Mouse (Mus musculus) left cerebral cortex, postnatal 36 days (tissue): Measurements from ENCODE around the gene Zfp282. TPM values are rescaled to one million over a fixed set of nuclear protein-coding genes. Genes with fewer than 3 reads are reported as not detected.
"Not testable (repeated sequence)": the region's sequence is repeated elsewhere in the genome, so short reads cannot be mapped to it uniquely, and the experiment has no call there.

Experiments used
- DNase-seq, 2 experiments: peaks; one replicate each; pipeline ENCODE4 v3.0.0; 2021 to 2022; ENCODE audit warnings: low spot score in 2 of 2, mixed read lengths in 1 of 2
- intact Hi-C: fragments of 180-260 bp; cut with DNase I; formaldehyde crosslinking; loops from one replicate; pipeline ENCODE4 v1.15.1; 2025
- total RNA-seq, 2 experiments: library from RNA; stranded (reverse); gene quantifications; 2 replicates each; pipeline ENCODE4 v1.2.3; 2021

The Zfp282 gene
- total RNA-seq: 10 to 100 TPM; 14.0 to 14.8 TPM

DNA sequence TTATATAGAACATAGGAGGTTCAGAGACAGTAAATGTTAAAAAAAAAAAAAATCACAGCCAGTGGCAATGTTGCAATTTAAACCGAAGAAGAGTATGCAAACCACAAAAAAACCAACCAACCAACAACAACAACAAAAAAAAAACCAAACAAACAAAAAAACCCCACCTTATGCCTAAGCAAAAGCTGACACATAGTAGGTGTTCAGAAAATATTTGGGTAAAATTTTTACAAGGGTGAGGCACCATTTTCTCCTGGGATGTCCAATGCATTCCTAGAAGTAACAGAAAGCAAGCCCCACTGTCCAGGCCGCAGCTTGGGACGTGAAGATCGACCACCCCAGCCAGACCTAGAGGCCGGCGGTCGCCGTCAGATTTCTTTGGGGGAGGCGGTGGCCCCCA lies at the start of gene Zfp282:
Zfp282 (plus strand) TSS at position 147 of the 400 bp plus-strand sequence.
- no peak for DNase-seq
- intact Hi-C loops: loop anchor here (5.0 kb wide), 2 partner anchors 40 to 45 kb away; partner anchors contain the start of genes Zfp212 and Zfp398

DNA sequence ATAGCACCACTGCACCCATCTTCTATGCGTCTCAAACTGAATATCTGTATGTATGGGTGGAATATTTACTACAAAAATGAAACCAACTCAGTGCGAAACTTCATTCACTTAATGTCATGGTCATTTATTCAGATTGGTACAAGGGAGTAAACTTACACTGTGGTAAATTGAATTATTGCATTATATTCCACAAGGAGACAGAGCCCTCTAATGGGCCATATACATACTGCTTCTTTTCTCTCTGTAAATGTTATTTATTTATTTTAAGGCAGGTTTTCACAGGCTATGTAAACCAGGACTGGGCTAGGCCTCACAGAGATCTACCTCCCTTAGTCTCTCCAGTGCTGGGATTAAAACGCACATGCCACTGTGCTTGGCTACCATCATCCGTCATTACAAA lies 49.5 kb upstream of the Zfp282 start:
- no peak for DNase-seq
- intact Hi-C loops: no loop called here

DNA sequence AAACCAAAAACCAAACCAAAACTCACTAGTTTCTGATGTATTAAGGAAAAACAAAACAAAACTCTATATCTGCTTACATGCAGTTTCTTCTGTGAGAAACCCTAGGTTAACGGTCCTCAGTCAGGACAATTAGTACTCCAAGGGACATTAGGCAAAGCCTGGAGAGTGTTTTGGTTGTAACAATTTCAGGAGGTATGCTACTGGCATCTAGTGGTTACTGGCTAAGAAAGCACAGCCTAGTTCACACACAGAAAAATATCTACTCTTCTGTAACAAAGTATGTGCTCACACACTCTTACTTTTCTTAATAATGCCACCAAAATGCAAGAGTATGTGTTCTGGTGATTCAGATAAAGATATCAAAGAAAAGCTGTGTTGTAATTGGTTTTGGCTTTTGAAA lies 48.1 kb upstream of the Zfp282 start:
- DNase-seq: no peak
- intact Hi-C loops: no loop called here

DNA sequence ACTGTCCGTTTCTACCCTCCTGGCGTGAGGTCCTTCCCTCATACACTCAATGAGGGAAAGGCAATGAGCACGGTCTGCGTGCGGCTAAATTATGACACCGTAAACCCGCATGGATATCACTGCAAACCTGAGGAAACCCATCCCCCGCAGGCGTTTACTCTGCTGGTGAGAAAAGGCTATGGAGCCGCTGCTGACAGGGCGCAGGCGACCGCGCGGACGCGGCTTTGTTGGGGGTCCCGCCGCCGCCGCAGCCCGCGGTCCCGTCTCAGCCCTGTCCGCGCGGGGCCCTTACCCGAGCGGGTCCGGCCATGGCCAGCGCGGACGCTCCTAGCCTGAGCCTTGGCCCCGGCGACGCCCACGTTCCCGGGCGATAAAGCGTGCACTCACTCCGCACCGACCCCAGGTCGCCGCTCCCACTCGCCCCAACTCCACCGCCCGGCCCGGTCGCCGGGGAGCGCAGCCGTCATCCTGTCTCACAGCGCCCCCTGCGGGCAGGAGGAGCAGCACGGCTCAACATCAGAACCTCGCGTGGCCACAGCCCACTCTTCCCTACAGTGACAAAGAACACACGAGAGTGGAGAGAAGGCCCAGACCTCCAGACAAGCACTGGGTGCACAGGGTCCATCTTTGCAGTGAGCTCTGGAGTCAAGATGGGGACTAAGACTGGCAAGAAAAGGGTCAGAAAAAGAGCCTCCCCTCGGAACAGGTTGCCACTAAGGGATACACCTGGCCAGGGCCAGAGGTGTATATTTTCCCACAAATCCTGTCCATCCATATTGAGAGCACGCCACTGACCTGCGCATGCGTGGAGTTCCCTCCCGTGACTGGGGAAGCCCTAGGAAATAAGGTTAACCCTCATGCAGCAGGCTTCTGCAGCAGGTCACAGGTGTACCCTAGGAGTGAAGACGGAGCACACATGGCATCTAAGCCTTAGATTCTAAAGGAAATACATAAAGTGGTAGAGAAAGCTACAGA lies 46.6 kb upstream of the Zfp282 start, which contains the start of gene Zfp786:
Zfp786 (minus strand) TSS at position 764 of the 975 bp plus-strand sequence.
- DNase-seq: peak; percentile 91 to 92
- intact Hi-C loops: no loop called here

DNA sequence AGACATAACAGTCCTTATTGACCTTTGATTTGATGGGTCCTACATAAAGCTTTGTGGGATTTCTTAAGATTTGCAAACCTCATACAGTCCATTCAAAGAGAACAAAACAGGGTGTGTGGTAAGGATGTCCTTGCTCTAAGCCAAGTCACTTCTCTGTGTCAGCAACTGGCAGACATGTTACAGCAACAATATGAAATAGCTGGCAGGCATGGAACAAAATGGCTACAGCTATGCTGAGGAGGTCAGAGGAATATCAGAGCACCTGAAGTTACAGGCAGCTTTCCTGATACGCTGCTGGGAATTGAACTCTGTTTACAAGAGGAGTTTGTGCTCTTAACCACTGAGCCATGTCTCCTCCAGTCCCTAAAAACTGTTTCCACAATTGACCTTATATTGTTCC lies 44.8 kb upstream of the Zfp282 start:
- no peak for DNase-seq
- intact Hi-C loops: no loop called here

DNA sequence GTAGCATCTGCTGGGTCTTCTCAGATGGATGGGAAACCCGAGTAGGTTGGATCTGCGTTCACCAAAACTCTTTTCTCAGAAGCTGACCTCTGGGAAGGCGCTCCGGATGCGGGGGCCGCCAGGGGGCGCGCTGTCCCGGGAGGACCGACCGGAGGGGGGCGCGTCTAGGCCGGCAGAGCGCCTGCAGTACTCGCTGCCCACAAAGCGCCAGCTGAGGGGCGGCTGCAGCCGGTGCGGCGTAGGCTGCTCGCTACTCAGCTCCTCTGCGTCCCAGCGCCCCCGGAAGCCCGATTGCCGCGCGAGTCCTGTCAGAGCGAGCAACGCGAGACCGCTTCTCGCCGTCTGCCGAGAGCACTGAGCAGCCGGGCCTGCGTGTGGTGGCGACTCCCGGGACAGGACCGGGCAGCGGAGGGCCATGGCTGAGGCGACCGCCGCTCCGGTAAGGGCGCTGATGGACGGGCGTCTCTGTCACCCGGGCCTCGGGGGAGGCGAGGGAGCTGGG lies 41.5 kb upstream of the Zfp282 start, which contains the start of gene Zfp398:
Zfp398 (plus strand) TSS at position 180 of the 502 bp plus-strand sequence.
- intact Hi-C loops: loop anchor here (2.0 to 5.0 kb wide), 2 partner anchors 42 to 47 kb away; partner anchors contain the start of gene Zfp282
- DNase-seq: peak; percentile 94 to 97

DNA sequence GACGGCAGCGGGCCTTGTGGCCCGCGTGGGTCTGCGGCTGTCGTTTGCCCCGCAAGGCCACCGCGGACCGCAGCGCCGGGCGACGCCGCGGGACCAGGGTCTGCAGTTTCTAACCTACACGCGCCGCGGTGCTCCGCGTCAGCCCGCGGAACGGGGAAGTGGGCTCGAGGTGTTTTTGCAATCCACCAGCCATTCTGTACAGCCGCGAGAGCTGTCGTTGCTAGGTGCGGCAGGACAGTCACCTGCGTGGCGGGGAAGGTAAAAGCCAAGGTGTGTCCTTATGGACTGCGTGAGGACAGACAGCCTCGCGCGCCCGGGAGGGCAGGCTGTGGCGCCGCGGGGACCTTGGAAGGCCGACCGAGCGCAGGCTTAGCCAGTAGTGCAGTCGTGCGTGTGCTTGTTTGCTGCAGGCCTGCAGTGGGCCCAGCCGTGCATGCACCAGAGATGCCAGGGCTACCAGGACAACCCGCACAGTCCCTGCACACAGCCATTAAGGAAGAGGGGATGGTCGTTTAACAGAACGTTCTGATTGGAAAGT lies 41.0 kb upstream of the Zfp282 start:
- intact Hi-C loops: loop anchor here (2.0 to 5.0 kb wide), 2 partner anchors 41 to 47 kb away; partner anchors contain the start of gene Zfp282

DNA sequence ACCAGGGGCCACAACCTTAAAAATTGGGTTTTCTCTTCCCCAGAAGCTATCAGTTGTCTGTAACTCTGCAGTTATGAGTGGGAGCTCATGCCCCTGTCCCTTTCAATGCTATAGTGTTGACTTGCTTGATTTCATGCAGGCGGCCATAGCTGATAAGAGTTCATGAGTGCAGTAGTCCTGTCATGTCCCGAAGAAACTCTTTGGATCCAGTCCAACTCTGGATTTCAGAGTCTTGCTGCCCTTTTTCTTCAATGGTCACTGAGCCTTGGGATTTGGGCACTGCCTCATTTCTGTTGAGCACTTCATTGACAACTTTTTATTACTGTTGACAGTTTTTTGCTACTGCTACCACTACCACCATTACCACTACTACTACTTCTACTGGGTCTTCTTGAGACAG lies 39.4 kb upstream of the Zfp282 start:
- intact Hi-C loops: loop anchor here (5.0 kb wide), 1 partner anchor 40 kb away; the partner anchor contains the start of gene Zfp282
- no peak for DNase-seq

More for the DNA sequence above, 41.0 kb upstream of the Zfp282 start:
- DNase-seq: peak in 1 of 2 experiments; percentile 66

DNA sequence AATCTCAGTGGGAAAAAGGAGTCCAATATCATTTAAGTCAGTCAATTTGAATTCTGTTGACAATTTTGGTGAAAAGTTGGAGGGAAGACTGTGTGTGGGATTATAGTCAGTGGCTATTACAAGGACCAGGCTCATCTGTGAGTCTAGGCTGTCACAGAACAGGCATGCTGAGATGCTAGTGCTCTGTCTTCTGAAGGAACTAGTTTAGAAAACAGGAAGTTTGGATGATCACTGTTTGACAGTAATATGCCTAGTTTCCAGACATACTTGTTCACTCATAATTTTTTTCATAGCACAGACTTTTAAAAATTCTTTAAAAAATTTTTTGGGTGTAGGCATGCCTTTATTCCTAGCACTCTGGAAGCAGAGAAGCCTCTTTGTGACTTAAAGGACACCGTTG lies 35.9 kb upstream of the Zfp282 start:
- DNase-seq: no peak
- intact Hi-C loops: no loop called here

DNA sequence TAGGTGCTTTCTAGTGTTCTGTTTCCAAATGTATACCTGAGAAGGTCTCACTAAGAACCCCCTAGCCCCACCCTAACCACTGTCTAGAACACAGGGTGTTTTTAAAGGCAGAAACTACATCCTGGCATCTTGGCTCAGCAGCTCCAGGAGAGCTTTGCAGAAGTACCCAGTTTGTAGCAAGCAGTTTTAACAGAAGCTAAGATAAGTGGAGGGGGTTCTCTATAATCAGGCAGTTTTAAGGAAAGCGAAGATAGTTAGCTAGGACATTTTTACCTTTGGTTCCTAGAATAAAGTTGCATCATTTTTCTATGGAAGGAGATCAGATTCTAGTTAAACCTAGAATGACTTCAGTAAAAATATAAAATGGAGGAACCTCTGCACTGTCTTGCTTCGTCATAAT lies 35.2 kb upstream of the Zfp282 start:
- intact Hi-C loops: no loop called here

DNA sequence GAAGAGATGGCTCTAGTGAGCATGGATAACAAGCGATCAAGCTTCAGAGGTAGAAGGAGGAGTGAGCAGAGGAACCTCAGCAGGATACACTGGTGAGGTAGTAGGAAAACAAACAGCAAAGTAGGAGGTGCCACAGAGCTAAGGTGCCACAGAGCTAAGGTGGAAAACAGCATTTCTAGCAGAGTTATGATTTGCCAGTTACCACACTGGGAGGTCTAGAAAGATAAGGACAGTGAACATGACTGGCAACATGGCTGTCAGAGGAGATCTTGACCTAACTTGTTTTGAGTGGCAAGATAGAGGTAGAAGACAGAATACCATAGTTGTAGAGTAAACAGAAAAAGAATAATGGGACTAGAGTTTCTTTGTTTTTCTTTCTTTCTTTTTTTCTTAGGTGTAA lies 34.7 kb upstream of the Zfp282 start:
- intact Hi-C loops: no loop called here
- DNase-seq: no peak

More for the DNA sequence above, 35.2 kb upstream of the Zfp282 start:
- DNase-seq: no peak

DNA sequence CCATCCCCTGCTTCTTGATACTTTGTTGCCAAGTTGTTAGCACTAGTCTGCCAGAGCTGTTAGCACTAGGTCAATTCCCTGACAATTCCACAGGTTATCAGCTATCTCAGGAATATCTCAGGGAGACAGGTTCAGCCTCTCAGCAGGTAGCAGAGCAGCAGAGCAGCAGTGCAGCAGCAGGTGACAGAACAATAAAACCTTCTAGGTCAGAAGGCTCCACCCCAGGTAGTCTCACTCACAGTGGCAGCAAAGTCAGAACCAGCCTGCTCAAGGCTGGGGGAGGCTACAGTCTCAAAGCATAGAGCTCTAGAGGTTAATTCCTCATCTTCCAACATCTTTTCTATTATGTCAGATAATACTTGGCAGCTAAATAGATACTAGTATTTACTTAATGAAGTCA lies 31.2 kb upstream of the Zfp282 start:
- intact Hi-C loops: no loop called here

DNA sequence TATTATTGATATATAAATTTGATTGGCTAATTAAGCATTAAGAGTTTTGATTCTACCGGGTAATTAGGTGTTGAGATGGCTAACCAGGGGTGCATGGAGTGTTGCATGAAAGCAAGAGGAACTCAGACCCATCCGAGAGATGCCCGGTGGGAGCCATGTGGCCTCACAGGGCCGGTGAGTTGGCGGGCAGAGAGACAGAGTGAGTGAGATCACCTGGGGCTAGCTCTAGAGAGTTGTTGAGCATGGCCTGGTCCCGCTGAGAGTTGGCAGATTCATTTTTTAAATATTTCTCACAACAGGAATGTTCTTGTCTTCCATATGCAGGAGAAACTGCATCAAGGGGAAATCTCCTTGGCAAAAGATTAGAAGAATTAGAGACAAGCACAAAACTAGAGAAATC lies 19.8 kb upstream of the Zfp282 start:
- intact Hi-C loops: no loop called here
- DNase-seq: no peak

More for the DNA sequence above, 31.2 kb upstream of the Zfp282 start:
- DNase-seq: no peak

DNA sequence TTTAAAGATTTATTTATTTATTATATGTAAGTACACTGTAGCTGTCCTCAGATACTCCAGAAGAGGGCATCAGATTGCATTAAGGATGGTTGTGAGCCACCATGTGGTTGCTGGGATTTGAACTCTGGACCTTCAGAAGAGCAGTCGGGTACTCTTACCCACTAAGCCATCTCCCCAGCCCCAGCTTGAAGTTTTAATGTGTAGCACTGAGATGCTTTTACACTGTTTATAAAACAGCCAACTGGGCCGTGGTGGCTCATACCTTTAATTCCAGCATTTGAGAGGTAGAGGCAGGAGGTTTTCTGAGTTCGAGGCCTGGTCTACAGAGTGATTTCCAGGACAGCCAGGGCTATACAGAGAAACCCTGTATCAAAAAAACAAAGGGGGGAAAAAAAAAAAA lies 19.3 kb upstream of the Zfp282 start:
- DNase-seq, intact Hi-C loops: not testable (repeated sequence)

DNA sequence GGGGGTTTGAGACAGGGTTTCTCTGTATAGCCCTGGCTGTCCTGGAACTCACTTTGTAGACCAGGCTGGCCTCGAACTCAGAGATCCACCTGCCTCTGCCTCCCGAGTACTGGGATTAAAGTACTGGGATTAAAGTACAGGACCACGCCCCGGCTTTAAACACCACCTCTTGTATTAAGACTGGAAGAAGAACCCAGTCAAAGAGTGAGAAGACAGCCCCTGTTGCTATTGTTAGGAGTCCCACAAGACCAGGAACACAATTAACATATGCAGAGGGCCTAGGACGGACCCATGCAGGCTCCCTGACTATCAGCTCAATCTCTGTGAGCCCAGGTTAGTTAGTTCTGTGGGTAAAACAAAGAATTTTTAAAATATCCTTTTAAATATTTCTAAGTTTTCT lies 4.7 kb upstream of the Zfp282 start:
- DNase-seq: no peak
- intact Hi-C loops: no loop called here

DNA sequence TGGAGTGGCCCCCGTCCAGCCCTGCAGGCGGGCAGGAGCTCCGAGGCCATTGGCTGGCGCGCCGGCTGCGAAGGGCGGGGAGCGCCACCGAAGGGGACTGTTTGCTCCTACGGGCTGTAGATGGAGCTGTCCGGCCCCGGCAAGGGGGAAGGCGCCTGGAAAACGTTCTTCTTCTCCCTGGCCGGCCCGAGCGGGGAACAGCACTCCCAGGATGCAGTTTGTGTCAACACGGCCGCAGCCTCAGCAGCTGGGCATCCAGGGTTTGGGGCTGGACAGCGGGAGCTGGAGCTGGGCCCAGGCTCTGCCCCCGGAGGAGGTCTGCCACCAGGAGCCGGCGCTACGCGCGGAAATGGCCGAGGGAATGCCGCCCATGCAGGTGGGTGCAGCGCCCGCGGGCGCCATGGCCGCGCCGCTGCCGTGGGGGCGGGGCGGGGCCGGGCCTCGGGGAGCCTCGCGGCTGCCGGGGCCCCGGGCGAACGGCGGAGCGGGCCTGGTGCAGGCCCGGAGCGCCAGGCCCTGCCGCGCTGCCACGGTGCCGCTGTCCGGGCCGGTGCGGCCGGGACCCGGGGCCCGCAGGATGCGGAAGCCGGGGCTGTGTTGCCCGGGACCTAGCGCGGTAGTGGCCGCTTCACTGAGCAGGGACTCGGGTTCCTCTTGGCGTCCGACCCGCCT lies 593 bp downstream of the Zfp282 start:
- intact Hi-C loops: loop anchor here (5.0 kb wide), 2 partner anchors 40 to 45 kb away; partner anchors contain the start of genes Zfp212 and Zfp398
- DNase-seq: peak; percentile 92 to 93

DNA sequence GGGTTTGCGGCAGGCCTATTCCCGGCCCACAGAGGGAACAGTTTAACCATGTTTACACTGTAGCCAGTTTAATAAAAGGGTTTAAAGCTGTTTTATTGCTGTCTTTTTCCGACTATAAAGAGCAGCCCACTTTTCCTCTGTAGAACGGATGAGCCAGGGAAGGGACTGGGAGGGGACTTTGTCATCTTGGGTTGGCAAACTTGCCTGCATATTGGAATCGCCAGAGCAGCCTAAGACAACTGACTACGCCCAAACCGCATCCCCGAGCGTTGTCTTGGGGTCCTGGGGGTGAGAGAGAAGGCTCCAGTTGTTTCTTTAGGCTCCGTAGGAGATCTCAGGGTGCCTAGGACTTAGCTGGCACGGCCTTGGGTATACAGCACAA lies 1.1 kb downstream of the Zfp282 start:
- intact Hi-C loops: loop anchor here (5.0 kb wide), 2 partner anchors 41 to 44 kb away; partner anchors contain the start of genes Zfp212 and Zfp398
- no peak for DNase-seq

DNA sequence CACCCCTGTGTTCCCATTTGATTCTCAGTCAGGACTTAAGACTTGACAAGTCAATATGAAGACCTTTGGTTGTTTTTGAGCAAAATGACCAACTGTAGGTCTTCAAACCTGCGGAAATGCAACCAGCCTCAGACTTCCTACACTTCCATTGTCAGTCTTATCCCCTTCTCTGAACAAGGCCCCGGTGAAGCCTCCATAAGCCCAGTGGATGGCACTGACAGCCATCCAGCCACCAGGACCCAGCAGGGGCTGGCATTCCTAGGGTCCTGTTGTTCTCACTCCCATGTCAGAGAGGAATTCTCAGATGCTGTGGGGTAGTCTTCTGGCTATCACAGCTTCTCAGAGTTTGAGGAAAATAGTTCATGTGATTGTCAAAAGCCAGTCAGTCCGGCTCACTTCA lies 1.6 kb downstream of the Zfp282 start:
- intact Hi-C loops: loop anchor here (5.0 kb wide), 2 partner anchors 41 to 44 kb away; partner anchors contain the start of genes Zfp212 and Zfp398
- no peak for DNase-seq

DNA sequence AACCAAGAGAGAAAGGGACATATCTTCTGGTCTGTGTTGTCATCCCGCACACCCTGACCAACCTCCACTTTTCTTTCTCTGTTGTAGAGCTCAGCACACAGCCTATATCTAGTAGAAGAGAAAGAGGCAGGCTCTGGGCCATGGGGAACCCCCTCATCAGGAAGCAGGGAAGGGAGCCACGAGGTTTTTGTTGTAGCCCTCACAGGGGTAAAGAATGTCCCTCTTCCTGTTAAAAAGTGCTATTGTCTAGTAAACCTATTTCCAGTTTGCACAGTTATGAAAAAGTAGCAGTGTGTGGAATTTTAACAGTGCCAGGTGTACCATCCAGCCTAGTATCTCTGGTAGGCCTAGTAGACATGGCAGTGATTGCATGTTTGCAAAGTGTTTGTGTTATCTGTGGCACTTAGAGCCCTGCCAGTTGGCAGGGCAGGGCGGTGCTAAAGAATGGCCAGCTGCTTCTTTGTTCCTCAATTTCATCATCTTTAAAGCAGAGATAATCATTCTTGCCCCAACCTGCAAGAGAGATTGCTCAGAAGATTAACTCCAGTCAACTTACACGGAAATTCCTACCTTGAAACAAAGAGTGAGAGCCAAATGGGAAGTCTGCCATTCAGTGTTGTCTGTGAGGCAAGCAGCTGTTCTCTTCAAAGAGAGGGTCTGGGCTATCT lies 2.2 kb downstream of the Zfp282 start:
- intact Hi-C loops: loop anchor here (5.0 kb wide), 2 partner anchors 42 to 43 kb away; partner anchors contain the start of genes Zfp212 and Zfp398
- no peak for DNase-seq
